Mouse (Mus musculus) liver, postnatal 0 days (tissue): ENCODE measurements at regions not wholly inside any gene's neighbourhood (a gene's known extent, or its start where the extent isn't known, plus 50 kb on each side); places are given as distances from the start of the nearest gene placed in this dataset.
A peak's percentile ranks its signal among the peaks of the same experiment; 100 is the strongest.

Experiments
- ATAC-seq: fragments of 200-750 bp; cut with Nextera tagmentation; 2 replicates; pipeline ENCODE4 v1.8.0; 2017; ENCODE audit warnings: mild to moderate bottlenecking, moderate library complexity
- DNase-seq: peaks from one replicate; pipeline ENCODE4 v3.0.0-alpha.2; 2016
- H3K27ac ChIP-seq: fragments of 300-500 bp; sonication (generic); 2 replicates; pipeline ENCODE4 v1.5.1; 2014; ENCODE audit warnings: antibody characterized with exemption, moderate library complexity, mild to moderate bottlenecking, low read depth
- H3K27me3 ChIP-seq: fragments of 300-500 bp; sonication (generic); 2 replicates; pipeline ENCODE4 v1.6.1; 2014; ENCODE audit warnings: low read length, control low read depth, mixed read lengths; ENCODE audit not compliant: insufficient read depth
- H3K36me3 ChIP-seq: fragments of 300-500 bp; sonication (generic); replicated peaks from 2 replicates; pipeline ENCODE4 v1.6.1; 2014; ENCODE audit warnings: mild to moderate bottlenecking, control low read depth, low read length, moderate library complexity, mixed read lengths; ENCODE audit not compliant: insufficient read depth
- H3K4me1 ChIP-seq: fragments of 300-500 bp; sonication (generic); 2 replicates; pipeline ENCODE4 v1.6.1; 2014; ENCODE audit warnings: antibody characterized with exemption, mild to moderate bottlenecking, control low read depth; ENCODE audit not compliant: insufficient read depth
- H3K4me2 ChIP-seq: fragments of 300-500 bp; sonication (generic); 2 replicates; pipeline ENCODE4 v1.6.1; 2014; ENCODE audit warnings: low read depth, mild to moderate bottlenecking, low read length, moderate library complexity, mixed read lengths
- H3K4me3 ChIP-seq: fragments of 300-500 bp; sonication (generic); 2 replicates; pipeline ENCODE4 v1.5.1; 2014; ENCODE audit warnings: low read depth, low read length
- H3K9ac ChIP-seq: fragments of 300-500 bp; sonication (generic); replicated peaks from 2 replicates; pipeline ENCODE4 v1.6.1; 2014; ENCODE audit warnings: mild to moderate bottlenecking, moderate library complexity
- H3K9me3 ChIP-seq: fragments of 300-500 bp; sonication (generic); 2 replicates; pipeline ENCODE4 v1.6.1; 2016; ENCODE audit warnings: mild to moderate bottlenecking, control low read depth, low read length, mixed read lengths
- CTCF ChIP-seq: sonication (generic); IDR thresholded peaks from 2 replicates; pipeline ENCODE4 v1.5.1; 2016; ENCODE audit warnings: antibody characterized with exemption, low read depth
- EP300 ChIP-seq: IDR thresholded peaks from 2 replicates; pipeline ENCODE4 v1.6.1; 2016; ENCODE audit warnings: antibody characterized with exemption, low read depth, mild to moderate bottlenecking
- WGBS: fragments of 180-500 bp; shearing (Covaris S2); extraction: QIAGEN DNeasy Blood & Tissue Kit; methylation state at CpG from one replicate; pipeline ENCODE4 v1.1.7; 2014; ENCODE audit not compliant: insufficient replicate concordance; 5-methylcytosine and 5-hydroxymethylcytosine counted together

DNA sequence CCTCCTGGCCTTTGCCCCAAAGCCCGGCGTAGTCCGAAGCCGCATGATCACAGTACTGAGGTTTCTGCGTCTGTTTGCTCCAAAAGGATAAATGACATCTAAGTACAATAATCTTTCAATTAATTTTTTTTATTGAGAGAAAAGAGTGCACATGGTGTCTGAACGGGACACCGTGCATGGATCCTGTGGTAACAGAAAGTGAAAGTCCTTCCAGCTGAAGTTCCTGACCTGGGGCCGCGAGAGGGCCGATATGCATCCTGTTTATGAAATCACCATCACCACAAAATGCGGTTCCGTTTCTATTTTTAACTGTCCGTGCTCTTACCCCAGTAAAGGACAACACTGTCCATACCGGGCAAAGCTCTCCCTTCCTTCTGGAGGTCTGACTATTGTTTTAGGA, 302.9 kb upstream of the Nfe2l3 start:
- H3K4me3 ChIP-seq: peak overlapping the region; percentile 31
- H3K36me3 ChIP-seq: no peaks in the 10 kb centered on the region
- no peak for TF ChIP-seq CTCF
- TF ChIP-seq EP300: peak; percentile 48
- peak overlapping the region; percentile 49 for H3K27ac ChIP-seq
- peak overlapping the region; percentile 42 for H3K4me2 ChIP-seq
- 31% methylated on average over 14 of the region's 14 CpGs for WGBS
- H3K9ac ChIP-seq: no peak overlapping the region
- no peaks in the 10 kb centered on the region for H3K27me3 ChIP-seq
- ATAC-seq: peak; percentile 31; the same call in 1 of the 2 replicates
- peaks cover 2% of the 10 kb centered on the region; the same call in 1 of the 2 replicates for H3K4me1 ChIP-seq
- no peaks in the 10 kb centered on the region for H3K9me3 ChIP-seq
- peak; percentile 53 for DNase-seq

- TF ChIP-seq EP300 (no peak), CTCF (no peak)
- Histone ChIP-seq H3K9ac (no peak overlapping the region), H3K27me3 (no peaks in the 10 kb centered on the region), H3K4me1 (no peaks in the 10 kb centered on the region), H3K4me2 (no peak overlapping the region), H3K36me3 (no peaks in the 10 kb centered on the region), H3K4me3 (no peak overlapping the region), H3K27ac (no peak overlapping the region), H3K9me3 (no peaks in the 10 kb centered on the region)
- DNase-seq (no peak), ATAC-seq (no peak)
- WGBS: 55% methylated on average over 11 of the region's 11 CpGs
Observed at GRCm38 (mm10) chr6:51144762-51145161, 287.7 kb upstream of the Nfe2l3 start.

DNA sequence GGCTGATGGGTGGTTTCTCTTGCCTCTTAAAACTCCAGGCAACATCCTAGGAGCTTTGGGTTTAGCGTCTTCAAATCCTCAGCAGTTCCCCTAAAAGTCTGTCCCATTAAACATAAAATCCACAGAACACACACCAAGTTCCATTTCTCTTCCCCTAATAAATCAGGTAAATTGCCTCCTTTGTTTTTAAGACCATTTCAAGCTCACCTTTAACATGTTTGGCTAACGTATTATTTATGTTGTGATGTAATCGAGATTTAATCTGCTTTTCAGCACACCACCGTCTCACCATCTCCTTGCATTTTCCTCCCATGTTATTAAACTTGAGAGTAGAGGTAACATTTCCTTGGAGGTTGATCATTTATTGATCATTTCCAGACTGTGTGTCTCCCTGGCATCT, 286.6 kb upstream of the Nfe2l3 start:
- H3K4me1 ChIP-seq: no peaks in the 10 kb centered on the region
- DNase-seq: no peak
- H3K27me3 ChIP-seq: no peaks in the 10 kb centered on the region
- H3K36me3 ChIP-seq: no peaks in the 10 kb centered on the region
- 70% methylated on average over 4 of the region's 4 CpGs for WGBS
- no peak overlapping the region for H3K4me3 ChIP-seq
- ATAC-seq: no peak
- no peak for TF ChIP-seq CTCF
- no peak for TF ChIP-seq EP300
- H3K27ac ChIP-seq: no peak overlapping the region
- H3K4me2 ChIP-seq: no peak overlapping the region
- H3K9ac ChIP-seq: no peak overlapping the region
- H3K9me3 ChIP-seq: no peaks in the 10 kb centered on the region

DNA sequence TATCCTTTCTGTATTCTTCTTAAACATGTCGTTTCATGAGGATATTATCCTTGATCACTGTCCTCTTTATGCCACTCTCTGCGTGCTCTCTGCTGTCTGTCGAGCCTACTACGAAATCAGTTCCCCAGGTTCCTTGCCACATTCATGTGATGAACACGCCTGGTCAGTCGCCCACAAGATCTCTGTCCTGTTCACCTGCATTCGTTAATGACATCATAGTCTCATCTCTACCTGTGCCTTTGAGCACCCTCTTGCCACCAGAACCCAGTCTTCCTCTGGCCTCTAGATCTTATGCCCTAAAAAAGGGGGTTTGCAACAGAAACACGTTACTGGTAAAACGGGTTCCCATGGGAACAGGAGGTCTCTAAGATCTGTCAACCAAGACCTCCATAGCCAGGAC, 283.6 kb upstream of the Nfe2l3 start:
- H3K27me3 ChIP-seq: no peaks in the 10 kb centered on the region
- no peak overlapping the region for H3K4me3 ChIP-seq
- H3K4me1 ChIP-seq: no peaks in the 10 kb centered on the region
- H3K4me2 ChIP-seq: no peak overlapping the region
- no peak for ATAC-seq
- DNase-seq: no peak
- WGBS: 74% methylated on average over 9 of the region's 9 CpGs
- TF ChIP-seq EP300 (no peak), CTCF (no peak)
- no peak overlapping the region for H3K9ac ChIP-seq
- H3K27ac ChIP-seq: no peak overlapping the region
- H3K9me3 ChIP-seq: no peaks in the 10 kb centered on the region
- H3K36me3 ChIP-seq: no peaks in the 10 kb centered on the region

DNA sequence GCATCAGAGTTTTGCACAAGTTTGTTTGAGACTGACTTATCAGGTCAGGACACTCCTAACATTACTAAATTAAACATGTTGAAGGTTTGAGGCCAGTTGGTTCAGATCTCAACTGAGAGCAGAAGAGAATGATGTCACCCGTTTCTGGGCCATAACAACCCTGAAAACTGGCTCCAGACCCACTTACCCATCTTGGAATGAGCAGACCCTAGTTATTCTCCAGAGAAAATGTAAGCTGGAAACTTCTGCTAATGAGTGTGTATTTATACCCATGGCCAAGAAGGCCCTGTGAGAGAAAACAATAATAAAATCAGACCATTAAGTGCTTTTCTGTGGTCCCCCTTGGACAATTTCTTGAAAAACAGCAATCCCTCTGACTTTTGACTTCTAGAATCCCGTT, 282.4 kb upstream of the Nfe2l3 start:
- H3K27ac ChIP-seq: no peak overlapping the region; the same call in 1 of the 2 replicates

GRCm38 (mm10) chr6:51150486-51150885, 282.0 kb upstream of the Nfe2l3 start:
- DNase-seq: no peak

More for the DNA sequence above, 282.4 kb upstream of the Nfe2l3 start:
- ATAC-seq: no peak
- 67% methylated on average over 2 of the region's 2 CpGs for WGBS
- H3K9ac ChIP-seq: no peak overlapping the region
- H3K9me3 ChIP-seq: no peaks in the 10 kb centered on the region
- H3K36me3 ChIP-seq: no peaks in the 10 kb centered on the region
- H3K27me3 ChIP-seq: no peaks in the 10 kb centered on the region
- H3K4me3 ChIP-seq: no peak overlapping the region
- H3K4me1 ChIP-seq: no peaks in the 10 kb centered on the region
- TF ChIP-seq EP300: no peak
- no peak for DNase-seq
- no peak overlapping the region for H3K4me2 ChIP-seq

GRCm38 (mm10) chr6:51150916-51151315, 281.6 kb upstream of the Nfe2l3 start:
- 82% methylated on average over 2 of the region's 2 CpGs for WGBS

More at GRCm38 (mm10) chr6:51150486-51150885, 282.0 kb upstream of the Nfe2l3 start:
- H3K27me3 ChIP-seq: no peaks in the 10 kb centered on the region
- H3K9me3 ChIP-seq: no peaks in the 10 kb centered on the region
- no peak overlapping the region for H3K9ac ChIP-seq
- H3K27ac ChIP-seq: peak overlapping the region; percentile 69
- no peak overlapping the region for H3K4me3 ChIP-seq
- ATAC-seq: no peak
- no peaks in the 10 kb centered on the region for H3K4me1 ChIP-seq
- TF ChIP-seq EP300 (no peak), CTCF (no peak)
- WGBS: 79% methylated on average over 7 of the region's 7 CpGs
- H3K4me2 ChIP-seq: no peak overlapping the region
- H3K36me3 ChIP-seq: no peaks in the 10 kb centered on the region

More at GRCm38 (mm10) chr6:51150916-51151315, 281.6 kb upstream of the Nfe2l3 start:
- TF ChIP-seq EP300 (no peak), CTCF (no peak)
- H3K9me3 ChIP-seq: no peaks in the 10 kb centered on the region
- H3K27me3 ChIP-seq: no peaks in the 10 kb centered on the region
- H3K4me3 ChIP-seq: no peak overlapping the region
- no peaks in the 10 kb centered on the region for H3K4me1 ChIP-seq
- H3K36me3 ChIP-seq: no peaks in the 10 kb centered on the region
- peak overlapping the region; percentile 69 for H3K27ac ChIP-seq
- no peak overlapping the region for H3K9ac ChIP-seq
- H3K4me2 ChIP-seq: no peak overlapping the region
- DNase-seq: no peak
- ATAC-seq: no peak
